Mouse (Mus musculus) hindbrain, postnatal 0 days (tissue): ENCODE measurements at regions not wholly inside any gene's neighbourhood (a gene's known extent, or its start where the extent isn't known, plus 50 kb on each side); places are given as distances from the start of the nearest gene placed in this dataset.

Source experiments
- ATAC-seq: fragments of 200-750 bp; cut with Nextera tagmentation; 2 replicates; pipeline ENCODE4 v1.8.0; 2017; ENCODE audit warnings: mild to moderate bottlenecking, moderate TSS enrichment, moderate library complexity
- DNase-seq: peaks from one replicate; pipeline ENCODE4 v3.0.0-alpha.2; 2015; ENCODE audit warnings: low spot score
- H3K27ac ChIP-seq: fragments of 300-500 bp; sonication (generic); 2 replicates; pipeline ENCODE4 v1.5.1; 2014; ENCODE audit warnings: mild to moderate bottlenecking
- H3K27me3 ChIP-seq: fragments of 300-500 bp; sonication (generic); 2 replicates; pipeline ENCODE4 v1.6.1; 2014; ENCODE audit warnings: low read length, mixed read lengths; ENCODE audit not compliant: insufficient read depth
- H3K36me3 ChIP-seq: fragments of 300-500 bp; sonication (generic); 2 replicates; pipeline ENCODE4 v1.6.1; 2014; ENCODE audit warnings: low read length, mixed read lengths; ENCODE audit not compliant: insufficient read depth
- H3K4me1 ChIP-seq: fragments of 300-500 bp; sonication (generic); 2 replicates; pipeline ENCODE4 v1.6.1; 2014; ENCODE audit warnings: antibody characterized with exemption, low read length, mixed read lengths; ENCODE audit not compliant: insufficient read depth
- H3K4me2 ChIP-seq: fragments of 300-500 bp; sonication (generic); 2 replicates; pipeline ENCODE4 v1.6.1; 2014; ENCODE audit warnings: low read depth, mild to moderate bottlenecking, low read length, moderate library complexity, mixed read lengths
- H3K4me3 ChIP-seq: fragments of 300-500 bp; sonication (generic); 2 replicates; pipeline ENCODE4 v1.5.1; 2014; ENCODE audit warnings: low read length
- H3K9ac ChIP-seq: fragments of 300-500 bp; sonication (generic); replicated peaks from 2 replicates; pipeline ENCODE4 v1.6.1; 2014; ENCODE audit warnings: mild to moderate bottlenecking, low read length, moderate library complexity, mixed read lengths
- H3K9me3 ChIP-seq: fragments of 300-500 bp; sonication (generic); 2 replicates; pipeline ENCODE4 v1.6.1; 2016; ENCODE audit warnings: low read length, mixed read lengths
- CTCF ChIP-seq: IDR thresholded peaks from 2 replicates; pipeline ENCODE4 v1.5.1; 2016; ENCODE audit warnings: antibody characterized with exemption, control low read depth, low read depth
- WGBS: fragments of 180-500 bp; shearing (Covaris S2); extraction: QIAGEN DNeasy Blood & Tissue Kit; methylation state at CpG from one replicate; pipeline ENCODE4 v1.1.7; 2014; 5-methylcytosine and 5-hydroxymethylcytosine counted together

DNA sequence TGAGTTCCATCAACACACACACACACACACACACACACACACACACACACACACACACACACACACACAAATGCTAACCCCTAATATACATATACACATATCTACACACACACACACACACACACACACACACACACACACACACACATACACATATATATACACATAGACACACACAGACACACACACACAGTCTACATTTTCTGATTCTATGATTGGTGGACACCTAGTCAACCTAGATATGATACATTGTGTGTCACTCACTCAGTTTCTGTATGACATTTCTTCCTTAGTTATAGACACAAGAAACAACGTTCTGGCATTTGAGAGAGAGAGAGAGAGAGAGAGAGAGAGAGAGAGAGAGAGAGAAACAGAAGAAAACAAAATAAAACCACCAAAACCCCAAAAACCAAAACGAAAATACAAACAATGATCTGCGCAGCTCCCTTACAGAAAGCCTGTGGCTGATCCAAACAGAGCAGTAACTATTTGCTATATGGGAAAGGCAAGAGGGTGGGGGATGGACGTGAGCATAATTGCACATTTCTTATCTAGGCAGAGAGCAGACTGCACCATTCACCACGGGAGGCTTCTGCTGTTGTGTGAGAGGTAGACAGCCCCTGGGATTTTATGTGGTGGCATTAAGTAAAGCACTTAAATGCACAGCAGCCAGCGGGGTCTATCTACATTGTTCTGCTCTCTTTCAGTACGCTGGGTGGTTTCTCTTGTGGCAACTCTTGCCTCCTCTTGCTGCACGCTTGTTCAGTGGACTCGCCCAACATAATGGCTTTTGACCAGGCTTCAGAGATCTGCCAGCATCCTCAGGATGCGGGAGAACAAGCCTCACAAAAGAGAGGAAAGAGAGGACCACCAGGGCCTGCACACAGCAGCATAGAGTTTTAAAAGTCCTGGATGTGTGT is 53.8 kb upstream of the Cadps start:
- no peaks in the 10 kb centered on the region for H3K36me3 ChIP-seq
- no peaks in the 10 kb centered on the region for H3K27me3 ChIP-seq
- WGBS = 35% methylated on average over 10 of the region's 10 CpGs
- H3K27ac ChIP-seq = 0 out of 2 replicates have a peak overlapping the region, but pooled peaks have one; percentile 59
- TF ChIP-seq CTCF = no peak
- no peak overlapping the region for H3K9ac ChIP-seq
- peak; percentile 96 for ATAC-seq
- H3K4me3 ChIP-seq = no peak overlapping the region
- no peak overlapping the region for H3K4me2 ChIP-seq
- H3K9me3 ChIP-seq = no peaks in the 10 kb centered on the region
- no peaks in the 10 kb centered on the region for H3K4me1 ChIP-seq
- peak; percentile 68 for DNase-seq
